Mouse (Mus musculus) bone marrow macrophage, adult 2 months (primary cell): ENCODE measurements around the gene D8Ertd738e.
A peak's percentile ranks its signal among the peaks of the same experiment; 100 is the strongest.

Source experiments
- CTCF ChIP-seq: IDR thresholded peaks from 2 replicates; pipeline ENCODE4 v1.5.1; 2012; ENCODE audit warnings: low read depth, mild to moderate bottlenecking, low read length, moderate library complexity
- POLR2A ChIP-seq: IDR thresholded peaks from 2 replicates; pipeline ENCODE4 v1.6.1; 2012; ENCODE audit warnings: mild to moderate bottlenecking, low read depth, low read length, borderline replicate concordance

GRCm38 (mm10) chr8:84288892-84289291 lies 39.4 kb upstream of the D8Ertd738e start:
- 0 out of 2 replicates have a peak, but pooled peaks have one; percentile 31 for TF ChIP-seq CTCF
- no peak for TF ChIP-seq POLR2A
